Mouse (Mus musculus): ENCODE measurements around the gene Slc33a1.

DNA sequence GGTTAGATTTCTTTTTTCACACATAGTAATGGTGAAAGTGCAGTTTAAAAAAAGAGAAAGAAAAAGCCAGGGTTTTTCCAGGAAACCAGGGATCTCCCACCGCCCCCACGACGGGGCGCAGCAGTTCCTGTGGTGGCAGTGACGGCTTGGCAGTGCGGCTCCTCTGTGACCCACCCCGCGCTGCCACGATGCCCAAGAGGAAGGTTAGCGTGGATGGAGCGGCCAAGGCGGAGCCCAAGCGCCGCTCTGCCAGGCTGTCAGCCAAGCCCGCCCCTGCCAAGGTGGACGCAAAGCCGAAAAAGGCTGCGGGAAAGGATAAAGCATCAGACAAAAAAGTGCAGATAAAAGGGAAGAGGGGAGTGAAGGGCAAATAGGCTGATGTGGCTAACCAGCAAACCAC lies 59.3 kb downstream of the Slc33a1 start:
- TF ChIP-seq CTCF (IDR thresholded peaks at IDR 0.05; ENCODE audit: low read depth) (no peak), EP300 (IDR thresholded peaks at IDR 0.05; ENCODE audit: low read depth) (no peak)
